Mouse (Mus musculus): ENCODE measurements around the gene Kcnk6. TPM values are rescaled to one million over a fixed set of nuclear protein-coding genes. Genes with fewer than 3 reads are reported as not detected.
"Not testable (repeated sequence)": the region's sequence is repeated elsewhere in the genome, so short reads cannot be mapped to it uniquely, and the experiment has no call there.

Kcnk6 gene
- polyA plus RNA-seq, 1 experiment from 2014 or later = 1.2 TPM

- Histone ChIP-seq H3K4me1 (peaks cover 17% of the 10 kb centered on the region), H3K4me3 (peak within 1 kb of the TSS; percentile 70), H3K27ac (peak within 1 kb of the TSS; percentile 89), H3K36me3 (no peaks in the 10 kb centered on the region; the same call in 1 of the 2 replicates), H3K9me3 (replicated peaks) (no peaks in the 10 kb centered on the region), H3K27me3 (ENCODE audit: low read depth, poor library complexity, severe bottlenecking) (peaks cover 9% of the 10 kb centered on the region)
- DNase-seq (ENCODE audit: low spot score) = peak; percentile 98
- under 1% methylated on average over 60 of the region's 60 CpGs for WGBS
Observed at GRCm38 (mm10) chr7:29238019-29238967, 6.0 kb upstream of the Kcnk6 start, which contains the start of gene Yif1b. Yif1b (plus strand) TSS chr7:29238329.

GRCm38 (mm10) chr7:29237596-29237995, 5.3 kb upstream of the Kcnk6 start:
- H3K4me1 ChIP-seq = peaks cover 18% of the 10 kb centered on the region
- 34% methylated on average over 6 of the region's 6 CpGs for WGBS
- not testable (repeated sequence) for DNase-seq (ENCODE audit: low spot score)

GRCm38 (mm10) chr7:29236593-29236992, 4.3 kb upstream of the Kcnk6 start:
- H3K4me1 ChIP-seq = peaks cover 26% of the 10 kb centered on the region
- H3K27me3 ChIP-seq (ENCODE audit: low read depth, poor library complexity, severe bottlenecking) = peaks cover 26% of the 10 kb centered on the region
- H3K4me3 ChIP-seq = no peak overlapping the region
- no peak overlapping the region for H3K27ac ChIP-seq
- 87% methylated on average over 4 of the region's 4 CpGs for WGBS
- H3K9me3 ChIP-seq (replicated peaks) = no peaks in the 10 kb centered on the region
- no peak for DNase-seq (ENCODE audit: low spot score)
- H3K36me3 ChIP-seq = no peaks in the 10 kb centered on the region; the same call in 1 of the 2 replicates

More at GRCm38 (mm10) chr7:29237596-29237995, 5.3 kb upstream of the Kcnk6 start:
- peaks cover 16% of the 10 kb centered on the region for H3K27me3 ChIP-seq (ENCODE audit: low read depth, poor library complexity, severe bottlenecking)
- not testable (repeated sequence) for H3K36me3 ChIP-seq; H3K9me3 ChIP-seq (replicated peaks)
- H3K27ac ChIP-seq = peak overlapping the region; percentile 89
- H3K4me3 ChIP-seq = peak overlapping the region; percentile 70

GRCm38 (mm10) chr7:29234661-29235060, 2.3 kb upstream of the Kcnk6 start:
- Histone ChIP-seq H3K27ac (no peak overlapping the region), H3K9me3 (replicated peaks) (no peaks in the 10 kb centered on the region), H3K27me3 (ENCODE audit: low read depth, poor library complexity, severe bottlenecking) (peaks cover 46% of the 10 kb centered on the region), H3K4me1 (peaks cover 25% of the 10 kb centered on the region), H3K4me3 (no peak overlapping the region), H3K36me3 (no peaks in the 10 kb centered on the region)
- no peak for DNase-seq (ENCODE audit: low spot score)
- WGBS = 69% methylated on average over 5 of the region's 5 CpGs

- peaks cover 55% of the 10 kb centered on the region for H3K27me3 ChIP-seq (ENCODE audit: low read depth, poor library complexity, severe bottlenecking)
- H3K4me3 ChIP-seq = no peak overlapping the region
- no peak for DNase-seq (ENCODE audit: low spot score)
- no peak overlapping the region for H3K27ac ChIP-seq
- H3K36me3 ChIP-seq = no peaks in the 10 kb centered on the region
- WGBS = 88% methylated on average over 6 of the region's 6 CpGs
- H3K4me1 ChIP-seq = peaks cover 15% of the 10 kb centered on the region
- no peaks in the 10 kb centered on the region for H3K9me3 ChIP-seq (replicated peaks)
Observed at GRCm38 (mm10) chr7:29233745-29234144, 1.4 kb upstream of the Kcnk6 start.

GRCm38 (mm10) chr7:29231517-29231916, 798 bp downstream of the Kcnk6 start:
- DNase-seq (ENCODE audit: low spot score) = no peak
- Histone ChIP-seq H3K4me3 (peak overlapping the region; percentile 58), H3K27ac (no peak overlapping the region), H3K27me3 (ENCODE audit: low read depth, poor library complexity, severe bottlenecking) (peaks cover 55% of the 10 kb centered on the region), H3K4me1 (peaks cover 9% of the 10 kb centered on the region), H3K9me3 (replicated peaks) (no peaks in the 10 kb centered on the region), H3K36me3 (no peaks in the 10 kb centered on the region)
- 59% methylated on average over 3 of the region's 3 CpGs for WGBS

- peaks cover 11% of the 10 kb centered on the region for H3K4me1 ChIP-seq
- no peak overlapping the region for H3K4me3 ChIP-seq
- 62% methylated on average over 3 of the region's 3 CpGs for WGBS
- no peak for DNase-seq (ENCODE audit: low spot score)
- H3K36me3 ChIP-seq = no peaks in the 10 kb centered on the region
- H3K9me3 ChIP-seq (replicated peaks) = no peaks in the 10 kb centered on the region
- H3K27me3 ChIP-seq (ENCODE audit: low read depth, poor library complexity, severe bottlenecking) = peaks cover 55% of the 10 kb centered on the region
- H3K27ac ChIP-seq = no peak overlapping the region
Observed at GRCm38 (mm10) chr7:29230560-29230959, 1.8 kb downstream of the Kcnk6 start.

- H3K4me3 ChIP-seq = no peak overlapping the region
- H3K27me3 ChIP-seq (ENCODE audit: low read depth, poor library complexity, severe bottlenecking) = peaks cover 45% of the 10 kb centered on the region
- no peaks in the 10 kb centered on the region for H3K36me3 ChIP-seq
- H3K4me1 ChIP-seq = peaks cover 21% of the 10 kb centered on the region
- no peak overlapping the region for H3K27ac ChIP-seq
- no peak for DNase-seq (ENCODE audit: low spot score)
- no peaks in the 10 kb centered on the region for H3K9me3 ChIP-seq (replicated peaks)
- 79% methylated on average over 4 of the region's 4 CpGs for WGBS
Observed at GRCm38 (mm10) chr7:29228202-29228601, 4.1 kb downstream of the Kcnk6 start.

- Histone ChIP-seq H3K27me3 (ENCODE audit: low read depth, poor library complexity, severe bottlenecking) (peaks cover 18% of the 10 kb centered on the region), H3K4me1 (peaks cover 11% of the 10 kb centered on the region), H3K27ac (peak overlapping the region; percentile 71), H3K4me3 (peak overlapping the region; percentile 37), H3K9me3 (replicated peaks) (no peaks in the 10 kb centered on the region), H3K36me3 (no peaks in the 10 kb centered on the region)
- DNase-seq (ENCODE audit: low spot score) = no peak
- 74% methylated on average over 13 of the region's 13 CpGs for WGBS
Observed at GRCm38 (mm10) chr7:29225520-29225919, 6.8 kb downstream of the Kcnk6 start.

- Histone ChIP-seq H3K9me3 (replicated peaks) (no peaks in the 10 kb centered on the region; the same call in 1 of the 2 replicates), H3K27me3 (ENCODE audit: low read depth, poor library complexity, severe bottlenecking) (peaks cover 12% of the 10 kb centered on the region; the same call in 1 of the 2 replicates), H3K27ac (peak overlapping the region; percentile 71), H3K4me3 (peak overlapping the region; percentile 37), H3K36me3 (no peaks in the 10 kb centered on the region), H3K4me1 (peaks cover 11% of the 10 kb centered on the region)
- peak; percentile 62 for DNase-seq (ENCODE audit: low spot score)
- 9% methylated on average over 16 of the region's 16 CpGs for WGBS
Observed at GRCm38 (mm10) chr7:29224756-29225394, 7.4 kb downstream of the Kcnk6 start.

GRCm38 (mm10) chr7:29214846-29215245, 17.5 kb downstream of the Kcnk6 start:
- no peak for DNase-seq (ENCODE audit: low spot score)
- Histone ChIP-seq H3K27me3 (ENCODE audit: low read depth, poor library complexity, severe bottlenecking) (peaks cover 24% of the 10 kb centered on the region), H3K4me3 (no peak overlapping the region), H3K4me1 (peaks cover 20% of the 10 kb centered on the region), H3K36me3 (no peaks in the 10 kb centered on the region), H3K27ac (no peak overlapping the region), H3K9me3 (replicated peaks) (no peaks in the 10 kb centered on the region; the same call in 1 of the 2 replicates)
- 37% methylated on average over 15 of the region's 15 CpGs for WGBS

- no peaks in the 10 kb centered on the region for H3K9me3 ChIP-seq (replicated peaks)
- no peaks in the 10 kb centered on the region for H3K36me3 ChIP-seq
- peak overlapping the region; percentile 38; the same call in 1 of the 2 replicates for H3K4me3 ChIP-seq
- H3K27ac ChIP-seq = no peak overlapping the region
- peaks cover 20% of the 10 kb centered on the region for H3K4me1 ChIP-seq
- 62% methylated on average over 2 of the region's 2 CpGs for WGBS
- H3K27me3 ChIP-seq (ENCODE audit: low read depth, poor library complexity, severe bottlenecking) = peaks cover 24% of the 10 kb centered on the region
- no peak for DNase-seq (ENCODE audit: low spot score)
Observed at GRCm38 (mm10) chr7:29214236-29214635, 18.1 kb downstream of the Kcnk6 start.

GRCm38 (mm10) chr7:29213675-29214082, 18.6 kb downstream of the Kcnk6 start, which contains the start of gene Catsperg1:
Catsperg1 (minus strand) TSS chr7:29214035.
- WGBS = 3% methylated on average over 20 of the region's 20 CpGs
- H3K27ac ChIP-seq = no peak within 1 kb of the TSS
- H3K36me3 ChIP-seq = no peaks in the 10 kb centered on the region
- H3K4me1 ChIP-seq = peaks cover 20% of the 10 kb centered on the region
- DNase-seq (ENCODE audit: low spot score) = peak; percentile 70
- peak within 1 kb of the TSS; percentile 38 for H3K4me3 ChIP-seq
- H3K9me3 ChIP-seq (replicated peaks) = no peaks in the 10 kb centered on the region
- H3K27me3 ChIP-seq (ENCODE audit: low read depth, poor library complexity, severe bottlenecking) = peaks cover 24% of the 10 kb centered on the region

Measured in limb, embryonic 10.5 days (tissue).